Mouse (Mus musculus) cerebellum, adult 2 months (tissue): ENCODE measurements around the gene Cdk5rap1. TPM values are rescaled to one million over a fixed set of nuclear protein-coding genes. Genes with fewer than 3 reads are reported as not detected.
"Not testable (repeated sequence)": the region's sequence is repeated elsewhere in the genome, so short reads cannot be mapped to it uniquely, and the experiment has no call there.

Source experiments
- DNase-seq, 2 experiments: peaks; one replicate each; pipeline ENCODE4 v3.0.0; 2021
- H3K27ac ChIP-seq: fragments of 200-500 bp; 2 replicates; pipeline ENCODE4 v1.5.1; 2012; ENCODE audit warnings: low read length, control low read depth, inconsistent platforms; ENCODE audit not compliant: insufficient read depth
- H3K27me3 ChIP-seq: fragments of 200-500 bp; 2 replicates; pipeline ENCODE4 v1.6.1; 2012; ENCODE audit warnings: inconsistent platforms, mild to moderate bottlenecking, low read length, moderate library complexity; ENCODE audit not compliant: control insufficient read depth, insufficient read depth
- H3K4me1 ChIP-seq: fragments of 200-500 bp; 2 replicates; pipeline ENCODE4 v1.6.1; 2011; ENCODE audit warnings: low read length; ENCODE audit not compliant: control insufficient read depth, insufficient read depth
- H3K4me3 ChIP-seq: fragments of 200-500 bp; replicated peaks from 2 replicates; pipeline ENCODE3; 2011; ENCODE audit warnings: mild to moderate bottlenecking, low read depth, low read length, control low read depth; ENCODE audit not compliant: insufficient read depth
- CTCF ChIP-seq: fragments of 200-500 bp; IDR thresholded peaks from 2 replicates; pipeline ENCODE4 v1.5.1; 2011; ENCODE audit warnings: low read depth, mild to moderate bottlenecking, control low read depth, low read length, moderate library complexity, borderline replicate concordance; ENCODE audit not compliant: insufficient read depth
- POLR2A ChIP-seq: fragments of 200-500 bp; IDR thresholded peaks from 2 replicates; pipeline ENCODE4 v1.6.1; 2011; ENCODE audit warnings: low read length, control low read depth, borderline replicate concordance; ENCODE audit not compliant: insufficient read depth
- whole genome bisulfite sequencing: fragments of 180-500 bp; shearing (Covaris S2); methylation state at CpG from one replicate; pipeline ENCODE4 v1.1.7; 2018; 5-methylcytosine and 5-hydroxymethylcytosine counted together
- polyA plus RNA-seq: library from polyadenylated mRNA; depleted of rRNA; stranded (reverse); fragments of >200 nt; gene quantifications from 2 replicates; pipeline ENCODE4 v1.2.3, GENCODE M21; 2012

Gene Cdk5rap1
- polyA plus RNA-seq, 1 experiment: 19.2 TPM

GRCm38 (mm10) chr2:154367510-154367909 is 5.3 kb downstream of the Cdk5rap1 start:
- DNase-seq: no peak
- WGBS: 88% methylated on average over 1 of the region's 1 CpGs
- Histone ChIP-seq H3K27me3 (no peaks in the 10 kb centered on the region), H3K4me1 (no peaks in the 10 kb centered on the region), H3K4me3 (no peak overlapping the region), H3K27ac (no peak overlapping the region)
- no peak for TF ChIP-seq POLR2A
- TF ChIP-seq CTCF: no peak

- not testable (repeated sequence) for H3K27me3 ChIP-seq, H3K4me1 ChIP-seq
- WGBS: 67% methylated on average over 16 of the region's 19 CpGs
- peak overlapping the region; percentile 81 for H3K4me3 ChIP-seq
- TF ChIP-seq POLR2A: peak; percentile 25; the same call in 1 of the 2 replicates
- peak overlapping the region; percentile 53 for H3K27ac ChIP-seq
- DNase-seq: peak in 1 of 2 experiments; percentile 39
Measured at GRCm38 (mm10) chr2:154354000-154354425, 18.8 kb downstream of the Cdk5rap1 start.

- no peak for TF ChIP-seq POLR2A
- TF ChIP-seq CTCF: no peak
Measured at GRCm38 (mm10) chr2:154348152-154348551, 24.7 kb downstream of the Cdk5rap1 start.

GRCm38 (mm10) chr2:154339356-154339755 is 33.5 kb downstream of the Cdk5rap1 start:
- Histone ChIP-seq H3K27me3 (no peaks in the 10 kb centered on the region), H3K4me3 (no peak overlapping the region), H3K27ac (no peak overlapping the region), H3K4me1 (no peaks in the 10 kb centered on the region)
- TF ChIP-seq POLR2A (no peak), CTCF (no peak)
- 77% methylated on average over 2 of the region's 2 CpGs for WGBS
- no peak for DNase-seq

More at GRCm38 (mm10) chr2:154348152-154348551, 24.7 kb downstream of the Cdk5rap1 start:
- Histone ChIP-seq H3K4me3 (no peak overlapping the region), H3K4me1 (no peaks in the 10 kb centered on the region), H3K27ac (no peak overlapping the region), H3K27me3 (no peaks in the 10 kb centered on the region)
- DNase-seq: no peak
- WGBS: 93% methylated on average over 3 of the region's 3 CpGs

GRCm38 (mm10) chr2:154338161-154338560 is 34.6 kb downstream of the Cdk5rap1 start:
- Histone ChIP-seq H3K4me3 (no peak overlapping the region), H3K4me1 (no peaks in the 10 kb centered on the region), H3K27me3 (no peaks in the 10 kb centered on the region), H3K27ac (no peak overlapping the region)
- TF ChIP-seq POLR2A (no peak), CTCF (no peak)
- 87% methylated on average over 1 of the region's 1 CpGs for WGBS
- no peak for DNase-seq

GRCm38 (mm10) chr2:154335572-154335971 is 37.2 kb downstream of the Cdk5rap1 start:
- no peak overlapping the region for H3K27ac ChIP-seq
- no peaks in the 10 kb centered on the region for H3K27me3 ChIP-seq
- no peak overlapping the region for H3K4me3 ChIP-seq
- no peaks in the 10 kb centered on the region for H3K4me1 ChIP-seq
- WGBS: 59% methylated on average over 4 of the region's 4 CpGs
- DNase-seq: no peak
- TF ChIP-seq POLR2A (no peak), CTCF (no peak)

GRCm38 (mm10) chr2:154326852-154327251 is 46.0 kb downstream of the Cdk5rap1 start:
- no peak for TF ChIP-seq CTCF
- TF ChIP-seq POLR2A: no peak

GRCm38 (mm10) chr2:154313771-154314170 is 59.0 kb downstream of the Cdk5rap1 start:
- not testable (repeated sequence) for H3K27me3 ChIP-seq, H3K4me3 ChIP-seq, H3K27ac ChIP-seq, DNase-seq, H3K4me1 ChIP-seq
- whole genome bisulfite sequencing: 78% methylated on average over 5 of the region's 5 CpGs

More at GRCm38 (mm10) chr2:154326852-154327251, 46.0 kb downstream of the Cdk5rap1 start:
- WGBS: 83% methylated on average over 3 of the region's 3 CpGs
- Histone ChIP-seq H3K27me3 (no peaks in the 10 kb centered on the region), H3K4me3 (no peak overlapping the region), H3K27ac (no peak overlapping the region), H3K4me1 (no peaks in the 10 kb centered on the region)
- no peak for DNase-seq

- DNase-seq, H3K27ac ChIP-seq, H3K4me1 ChIP-seq, H3K4me3 ChIP-seq, H3K27me3 ChIP-seq: not testable (repeated sequence)
- WGBS: 86% methylated on average over 4 of the region's 4 CpGs
Measured at GRCm38 (mm10) chr2:154306927-154307326, 65.9 kb downstream of the Cdk5rap1 start, which contains the start of gene Bpifb9b. Gene Bpifb9b, plus strand, starts transcription at chr2:154307227.

GRCm38 (mm10) chr2:154304604-154305003 is 68.2 kb downstream of the Cdk5rap1 start:
- not testable (repeated sequence) for H3K27me3 ChIP-seq, H3K27ac ChIP-seq, H3K4me3 ChIP-seq, DNase-seq, H3K4me1 ChIP-seq
- 88% methylated on average over 1 of the region's 3 CpGs for WGBS
